Mouse (Mus musculus) cerebellum, adult 2 months (tissue): ENCODE measurements around the gene Stk39.

ENCODE experiments used
- CTCF ChIP-seq: fragments of 200-500 bp; IDR thresholded peaks from 2 replicates; pipeline ENCODE4 v1.5.1; 2011; ENCODE audit warnings: low read depth, mild to moderate bottlenecking, control low read depth, low read length, moderate library complexity, borderline replicate concordance; ENCODE audit not compliant: insufficient read depth
- POLR2A ChIP-seq: fragments of 200-500 bp; IDR thresholded peaks from 2 replicates; pipeline ENCODE4 v1.6.1; 2011; ENCODE audit warnings: low read length, control low read depth, borderline replicate concordance; ENCODE audit not compliant: insufficient read depth

DNA sequence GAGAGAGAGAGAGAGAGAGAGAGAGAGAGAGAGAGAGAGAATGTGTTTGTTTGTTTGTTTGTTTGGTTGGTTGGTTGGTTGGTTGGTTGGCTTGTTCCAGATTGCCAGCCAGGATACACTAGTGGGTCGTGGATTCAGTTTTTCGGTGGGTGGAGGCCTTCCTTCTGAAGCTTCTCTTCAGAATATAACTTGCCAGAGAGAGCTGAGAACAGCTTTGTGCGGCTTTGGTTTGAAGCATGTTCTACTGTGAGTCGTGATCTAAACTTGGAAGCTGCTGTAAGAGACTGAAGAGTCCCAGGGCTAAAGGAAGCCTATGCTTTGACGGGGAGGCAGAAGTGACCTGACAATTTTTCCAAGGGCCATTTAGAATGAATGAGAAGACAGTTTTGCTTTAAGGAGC, 59.9 kb downstream of the Stk39 start:
- TF ChIP-seq POLR2A (no peak), CTCF (no peak)
